Mouse (Mus musculus) limb, embryonic 10.5 days (tissue): ENCODE data around the gene Mup14. TPM values are rescaled to one million over a fixed set of nuclear protein-coding genes. Genes with fewer than 3 reads are reported as not detected.
"Not testable (repeated sequence)": the region's sequence is repeated elsewhere in the genome, so short reads cannot be mapped to it uniquely, and the experiment has no call there.

Experiments
- DNase-seq: peaks from one replicate; pipeline ENCODE4 v3.0.0-alpha.2; 2017; ENCODE audit warnings: low spot score
- H3K27ac ChIP-seq: fragments of 300-500 bp; sonication (generic); 2 replicates; pipeline ENCODE4 v1.5.1; 2016; ENCODE audit warnings: mild to moderate bottlenecking
- H3K27me3 ChIP-seq: fragments of 300-500 bp; sonication (generic); 2 replicates; pipeline ENCODE4 v1.6.1; 2016; ENCODE audit warnings: low read depth, mild to moderate bottlenecking; ENCODE audit not compliant: poor library complexity, severe bottlenecking
- H3K36me3 ChIP-seq: fragments of 300-500 bp; sonication (generic); 2 replicates; pipeline ENCODE4 v1.6.1; 2016; ENCODE audit warnings: mild to moderate bottlenecking, moderate library complexity
- H3K4me1 ChIP-seq: fragments of 300-500 bp; sonication (generic); 2 replicates; pipeline ENCODE4 v1.6.1; 2016
- H3K4me3 ChIP-seq: fragments of 300-500 bp; sonication (generic); 2 replicates; pipeline ENCODE4 v1.5.1; 2016; ENCODE audit warnings: mild to moderate bottlenecking, moderate library complexity
- H3K9me3 ChIP-seq: fragments of 300-500 bp; sonication (generic); replicated peaks from 2 replicates; pipeline ENCODE4 v1.6.1; 2016; ENCODE audit warnings: mild to moderate bottlenecking
- WGBS: fragments of 180-500 bp; shearing (Covaris S2); methylation state at CpG from one replicate; pipeline ENCODE4 v1.1.7; 2016; 5-methylcytosine and 5-hydroxymethylcytosine counted together
- polyA plus RNA-seq: library from polyadenylated mRNA; unstranded; fragments of >200 nt; fragmentation: Nextera tagmentation; extraction: Ambion mirVana; gene quantifications from 2 replicates; pipeline ENCODE4 v1.2.1, GENCODE M21; 2016

Gene Mup14
- polyA plus RNA-seq: 0.92 TPM in 1 of 2 replicates, not detected in the other

GRCm38 (mm10) chr4:61303900-61304299 lies at the start of gene Mup14:
TSS of gene Mup14 (minus strand) at chr4:61304000.
- 93% methylated on average over 5 of the region's 6 CpGs for WGBS
- H3K27me3 ChIP-seq, H3K9me3 ChIP-seq: not testable (repeated sequence)

GRCm38 (mm10) chr4:61338108-61338507 lies 34.3 kb upstream of the Mup14 start:
- H3K9me3 ChIP-seq, H3K27me3 ChIP-seq, H3K4me1 ChIP-seq, H3K4me3 ChIP-seq, DNase-seq, H3K27ac ChIP-seq, H3K36me3 ChIP-seq: not testable (repeated sequence)
- WGBS: 88% methylated on average over 3 of the region's 5 CpGs

More at GRCm38 (mm10) chr4:61303900-61304299, at the start of gene Mup14:
- H3K4me1 ChIP-seq, H3K36me3 ChIP-seq, H3K4me3 ChIP-seq, DNase-seq, H3K27ac ChIP-seq: not testable (repeated sequence)

Other genes starting within 250 kb of the Mup14 start
- not detected in 2 replicates for gene Mup13, start 75.7 kb downstream of the Mup14 start, polyA plus RNA-seq
- gene Mup15, start 135.7 kb upstream of the Mup14 start, polyA plus RNA-seq: 0.40 TPM in 1 of 2 replicates, not detected in the other
- not detected in 2 replicates for gene Mup16, start 215.5 kb upstream of the Mup14 start, polyA plus RNA-seq